Mouse (Mus musculus): Measurements from ENCODE around the gene Ep400. TPM values are rescaled to one million over a fixed set of nuclear protein-coding genes. Genes with fewer than 3 reads are reported as not detected.

The Ep400 gene
- 45.6 and 51.7 TPM in 2 replicates for polyA plus RNA-seq (2014; fragmentation: Nextera tagmentation; extraction: Ambion mirVana)

DNA sequence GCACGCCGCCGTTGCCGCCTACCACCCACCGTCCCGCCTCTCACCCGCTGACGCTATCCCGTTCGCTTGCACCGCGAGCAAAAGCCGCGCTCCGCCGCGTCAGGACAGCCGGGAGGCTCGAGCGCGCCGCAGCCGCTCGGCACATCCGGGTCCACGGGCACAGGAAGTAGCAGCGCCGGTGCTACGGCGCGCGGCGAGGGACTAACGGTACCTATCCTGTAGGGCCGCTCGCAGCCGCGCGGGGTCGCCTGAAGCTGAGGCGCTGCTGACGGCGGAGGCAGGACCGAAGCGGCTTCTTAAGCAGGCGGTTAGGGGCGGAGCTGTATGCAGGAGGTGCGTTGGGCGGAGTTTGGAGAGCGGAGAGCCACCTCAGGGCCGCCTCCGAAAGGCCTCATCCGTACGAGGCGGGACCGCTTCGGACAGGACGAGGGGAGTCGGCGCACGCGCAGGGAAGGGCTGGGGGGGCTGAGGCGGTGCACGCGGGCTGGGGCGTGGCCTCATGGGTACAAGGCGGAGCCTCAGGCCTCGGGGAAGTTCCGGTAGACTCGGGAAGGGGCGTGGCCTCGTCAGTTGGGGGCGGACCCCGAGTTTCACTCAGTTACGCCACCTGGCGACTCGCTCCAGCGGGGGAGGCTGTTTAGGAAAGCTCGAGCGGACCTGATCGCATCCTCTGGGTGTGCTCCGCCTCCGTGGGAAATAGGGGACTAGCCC, at the start of gene Ep400:
TSS of gene Ep400 (minus strand) at position 270 of the 711 bp plus-strand sequence.
- Histone ChIP-seq H3K4me2 (ENCODE audit: low read depth, severe bottlenecking) (peak within 1 kb of the TSS; percentile 62), H3K36me3 (ENCODE audit: control insufficient read depth, insufficient read depth, low read length) (peaks cover 11% of the 10 kb centered on the region), H3K9ac (ENCODE audit: low read length) (peak within 1 kb of the TSS; percentile 91), H3K9me3 (ENCODE audit: control insufficient read depth, low read length) (no peaks in the 10 kb centered on the region), H3K4me3 (ENCODE audit: low read depth, low read length) (peak within 1 kb of the TSS; percentile 84), H3K4me1 (ENCODE audit: control insufficient read depth, insufficient read depth, low read length) (peaks cover 4% of the 10 kb centered on the region; the same call in 1 of the 2 replicates), H3K27me3 (ENCODE audit: control insufficient read depth, insufficient read depth, low read length) (no peaks in the 10 kb centered on the region), H3K27ac (replicated peaks; ENCODE audit: low read depth, low read length) (peak within 1 kb of the TSS; percentile 94)
- DNase-seq (ENCODE audit: low spot score), result peak; percentile 100
- WGBS, result under 1% methylated on average over 79 of the region's 83 CpGs
- ATAC-seq (ENCODE audit: insufficient number of reproducible peaks, low FRiP score, low TSS enrichment, low read depth), result peak; percentile 98

DNA sequence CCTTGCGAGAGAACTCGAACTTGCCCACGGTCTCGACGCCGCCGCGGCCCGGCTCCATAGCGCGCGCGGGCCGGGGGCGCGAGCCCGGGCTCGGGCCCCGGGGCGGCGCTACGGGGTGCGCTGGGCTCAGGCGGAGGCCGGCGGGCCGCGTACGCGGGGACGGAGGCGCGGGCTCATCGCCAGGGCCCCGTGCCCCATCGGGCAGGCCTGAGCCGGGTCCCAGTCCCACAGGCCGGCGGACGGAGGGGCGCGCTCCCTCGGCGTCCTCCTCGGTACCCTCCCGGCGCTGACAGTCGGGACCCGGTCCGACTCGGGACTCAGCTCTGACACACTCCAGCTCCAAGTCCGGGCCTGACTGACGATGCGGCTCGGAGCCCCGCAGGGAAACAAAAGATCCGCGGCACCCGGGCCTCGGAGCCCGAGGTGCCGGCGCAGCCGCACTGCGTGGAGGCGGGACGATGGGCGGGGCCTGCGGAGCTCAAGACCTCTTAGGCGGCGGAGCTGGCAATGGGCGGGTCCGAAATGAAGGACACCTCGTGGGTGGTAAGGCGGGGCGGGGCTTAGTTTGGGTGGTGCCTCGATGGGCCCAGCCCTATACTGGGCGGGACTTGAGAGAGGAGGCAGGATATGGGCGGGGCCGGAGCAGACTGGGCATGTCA, 39.3 kb upstream of the Ep400 start, which contains the start of gene Ulk1:
TSS of gene Ulk1 (minus strand) at position 431 of the 659 bp plus-strand sequence.
- Histone ChIP-seq H3K36me3 (ENCODE audit: control insufficient read depth, insufficient read depth, low read length) (peaks cover 2% of the 10 kb centered on the region; the same call in 1 of the 2 replicates), H3K4me2 (ENCODE audit: low read depth, severe bottlenecking) (peak within 1 kb of the TSS; percentile 99), H3K27me3 (ENCODE audit: control insufficient read depth, insufficient read depth, low read length) (no peaks in the 10 kb centered on the region), H3K27ac (replicated peaks; ENCODE audit: low read depth, low read length) (peak within 1 kb of the TSS; percentile 64), H3K9me3 (ENCODE audit: control insufficient read depth, low read length) (no peaks in the 10 kb centered on the region), H3K4me1 (ENCODE audit: control insufficient read depth, insufficient read depth, low read length) (peaks cover 14% of the 10 kb centered on the region), H3K9ac (ENCODE audit: low read length) (peak within 1 kb of the TSS; percentile 97), H3K4me3 (ENCODE audit: low read depth, low read length) (peak within 1 kb of the TSS; percentile 88)
- DNase-seq (ENCODE audit: low spot score), result peak; percentile 98
- WGBS, result under 1% methylated on average over 80 of the region's 80 CpGs
- peak; percentile 95 for ATAC-seq (ENCODE audit: insufficient number of reproducible peaks, low FRiP score, low TSS enrichment, low read depth)

DNA sequence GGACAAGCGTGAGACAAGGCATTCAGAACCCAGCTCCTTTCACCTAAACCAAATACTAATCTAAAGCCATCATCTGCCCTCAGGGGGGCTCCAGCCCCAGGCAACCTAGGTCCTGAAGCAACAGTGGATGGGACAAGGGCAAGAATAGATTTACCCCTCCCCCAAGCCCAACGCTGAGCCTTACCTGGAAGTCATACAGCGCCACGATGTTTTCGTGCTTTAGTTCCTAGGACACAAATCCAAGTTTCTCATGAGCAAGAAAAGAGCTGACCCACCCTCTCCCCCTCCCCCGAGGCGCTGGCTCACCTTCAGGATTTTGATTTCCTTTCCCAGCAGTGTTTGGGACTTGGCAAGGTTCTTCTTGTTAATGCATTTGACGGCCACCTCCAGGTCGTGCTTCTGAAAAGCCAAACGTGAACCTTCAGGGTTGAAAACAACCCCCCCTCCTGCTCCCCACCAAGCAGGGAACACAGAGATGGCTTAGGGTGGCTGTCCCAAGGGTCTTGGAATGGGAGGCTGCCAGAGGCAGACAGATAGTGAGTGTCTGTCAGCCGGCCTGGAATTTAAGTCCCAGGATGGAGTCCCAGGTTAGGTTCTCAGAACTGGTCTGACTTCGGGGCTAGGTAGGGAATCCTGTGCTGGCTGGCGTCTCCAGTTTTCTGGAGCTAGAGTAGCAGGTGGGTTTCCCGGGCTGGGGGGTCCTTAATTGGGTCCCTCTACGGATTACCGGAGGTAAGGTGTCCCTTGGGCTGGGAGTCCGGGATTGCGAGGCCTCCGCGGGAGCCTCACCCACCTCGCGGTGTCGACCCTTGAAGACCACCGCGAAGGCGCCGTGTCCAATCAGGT, 38.5 kb upstream of the Ep400 start:
- WGBS, result under 1% methylated on average over 27 of the region's 27 CpGs
- Histone ChIP-seq H3K36me3 (ENCODE audit: control insufficient read depth, insufficient read depth, low read length) (peaks cover 2% of the 10 kb centered on the region; the same call in 1 of the 2 replicates), H3K4me1 (ENCODE audit: control insufficient read depth, insufficient read depth, low read length) (peaks cover 17% of the 10 kb centered on the region), H3K4me2 (ENCODE audit: low read depth, severe bottlenecking) (peak overlapping the region; percentile 99), H3K9ac (ENCODE audit: low read length) (peak overlapping the region; percentile 97), H3K9me3 (ENCODE audit: control insufficient read depth, low read length) (no peaks in the 10 kb centered on the region), H3K27me3 (ENCODE audit: control insufficient read depth, insufficient read depth, low read length) (no peaks in the 10 kb centered on the region), H3K27ac (replicated peaks; ENCODE audit: low read depth, low read length) (peak overlapping the region; percentile 64; the same call in 1 of the 2 replicates), H3K4me3 (ENCODE audit: low read depth, low read length) (peak overlapping the region; percentile 88)
- 0 out of 2 replicates have a peak, but pooled peaks have one; percentile 0 for ATAC-seq (ENCODE audit: insufficient number of reproducible peaks, low FRiP score, low TSS enrichment, low read depth)
- peak; percentile 62 for DNase-seq (ENCODE audit: low spot score)

DNA sequence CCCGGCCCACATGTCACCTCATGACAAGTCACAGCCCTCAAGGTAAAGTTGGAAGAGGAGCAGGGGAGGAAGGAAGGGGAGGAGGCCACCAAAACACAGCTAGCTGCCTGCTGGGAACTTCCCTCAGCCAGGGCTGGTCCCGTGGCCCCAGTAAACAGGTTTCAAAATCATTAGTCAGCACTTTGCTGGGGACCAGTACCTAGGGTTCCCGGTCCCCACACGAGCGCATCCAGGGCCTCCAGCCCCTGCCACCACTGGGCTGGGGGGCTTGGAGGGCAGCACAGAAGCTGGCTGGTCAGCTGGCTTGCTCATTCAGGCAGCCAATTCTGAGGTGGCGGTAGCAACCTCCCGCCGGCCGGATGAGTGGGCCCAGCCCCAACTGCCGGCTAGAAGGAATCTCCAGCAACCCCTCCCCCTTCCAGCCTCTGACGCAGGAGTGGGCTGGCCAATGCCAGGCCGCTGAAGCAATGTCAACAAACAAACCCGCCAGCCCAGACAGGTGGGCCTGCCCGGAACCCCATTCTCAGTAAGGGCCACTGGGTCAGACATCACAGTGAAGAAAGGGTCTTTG, 37.6 kb upstream of the Ep400 start:
- no peak overlapping the region for H3K27ac ChIP-seq (replicated peaks; ENCODE audit: low read depth, low read length)
- H3K4me3 ChIP-seq (ENCODE audit: low read depth, low read length), result peak overlapping the region; percentile 88
- peaks cover 2% of the 10 kb centered on the region; the same call in 1 of the 2 replicates for H3K36me3 ChIP-seq (ENCODE audit: control insufficient read depth, insufficient read depth, low read length)
- DNase-seq (ENCODE audit: low spot score) (peak; percentile 86), ATAC-seq (ENCODE audit: insufficient number of reproducible peaks, low FRiP score, low TSS enrichment, low read depth) (peak; percentile 48)
- WGBS, result 3% methylated on average over 14 of the region's 14 CpGs
- H3K4me2 ChIP-seq (ENCODE audit: low read depth, severe bottlenecking), result peak overlapping the region; percentile 99
- no peaks in the 10 kb centered on the region for H3K9me3 ChIP-seq (ENCODE audit: control insufficient read depth, low read length)
- H3K9ac ChIP-seq (ENCODE audit: low read length), result peak overlapping the region; percentile 55
- H3K27me3 ChIP-seq (ENCODE audit: control insufficient read depth, insufficient read depth, low read length), result no peaks in the 10 kb centered on the region
- peaks cover 17% of the 10 kb centered on the region for H3K4me1 ChIP-seq (ENCODE audit: control insufficient read depth, insufficient read depth, low read length)

DNA sequence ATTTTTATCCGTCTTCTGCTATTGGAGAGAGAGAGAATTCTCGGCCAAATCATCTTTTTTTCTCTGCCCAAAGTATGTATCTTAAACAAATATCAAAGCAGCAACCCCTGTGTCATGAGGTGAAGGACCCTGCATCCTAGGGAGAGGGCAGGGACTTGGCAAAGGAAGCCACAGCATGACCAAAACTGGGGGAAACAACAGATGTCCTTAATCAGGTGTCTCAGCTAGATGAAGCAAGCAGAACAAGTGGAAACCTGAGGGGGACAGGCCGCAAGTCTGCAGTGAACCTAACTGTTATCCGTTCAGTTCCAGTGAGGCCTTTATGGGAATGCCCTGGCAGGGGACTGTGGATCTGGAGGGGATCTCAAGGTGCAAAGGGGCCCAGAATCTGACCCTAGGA, 36.9 kb upstream of the Ep400 start:
- H3K27ac ChIP-seq (replicated peaks; ENCODE audit: low read depth, low read length), result no peak overlapping the region
- no peak overlapping the region for H3K9ac ChIP-seq (ENCODE audit: low read length)
- no peak for ATAC-seq (ENCODE audit: insufficient number of reproducible peaks, low FRiP score, low TSS enrichment, low read depth)
- peaks cover 2% of the 10 kb centered on the region; the same call in 1 of the 2 replicates for H3K36me3 ChIP-seq (ENCODE audit: control insufficient read depth, insufficient read depth, low read length)
- no peak for DNase-seq (ENCODE audit: low spot score)
- H3K4me2 ChIP-seq (ENCODE audit: low read depth, severe bottlenecking), result peak overlapping the region; percentile 99
- whole genome bisulfite sequencing, result 81% methylated on average over 4 of the region's 4 CpGs
- H3K9me3 ChIP-seq (ENCODE audit: control insufficient read depth, low read length), result no peaks in the 10 kb centered on the region
- peak overlapping the region; percentile 88 for H3K4me3 ChIP-seq (ENCODE audit: low read depth, low read length)
- peaks cover 17% of the 10 kb centered on the region for H3K4me1 ChIP-seq (ENCODE audit: control insufficient read depth, insufficient read depth, low read length)
- no peaks in the 10 kb centered on the region for H3K27me3 ChIP-seq (ENCODE audit: control insufficient read depth, insufficient read depth, low read length)

DNA sequence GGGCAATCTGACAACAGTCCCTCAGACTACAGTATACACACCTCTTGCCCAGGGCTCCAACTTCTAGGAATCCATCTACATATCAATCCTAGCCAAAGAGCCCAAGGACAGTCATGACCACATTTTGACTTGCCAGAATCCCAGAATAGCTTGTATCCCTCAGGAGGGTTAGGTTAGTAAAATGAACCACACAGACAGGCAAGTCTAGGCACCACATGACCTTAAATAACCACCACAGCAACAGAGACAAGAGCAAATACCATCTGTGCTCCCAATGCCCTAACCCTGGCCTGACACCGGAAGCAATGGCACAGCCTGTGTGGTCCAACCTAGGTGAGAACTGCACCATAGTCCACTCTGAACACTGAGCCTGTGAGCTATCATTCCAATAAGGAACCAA, 36.2 kb upstream of the Ep400 start:
- Histone ChIP-seq H3K4me1 (ENCODE audit: control insufficient read depth, insufficient read depth, low read length) (peaks cover 17% of the 10 kb centered on the region), H3K27ac (replicated peaks; ENCODE audit: low read depth, low read length) (no peak overlapping the region), H3K9ac (ENCODE audit: low read length) (no peak overlapping the region), H3K27me3 (ENCODE audit: control insufficient read depth, insufficient read depth, low read length) (no peaks in the 10 kb centered on the region), H3K9me3 (ENCODE audit: control insufficient read depth, low read length) (no peaks in the 10 kb centered on the region), H3K4me2 (ENCODE audit: low read depth, severe bottlenecking) (no peak overlapping the region), H3K36me3 (ENCODE audit: control insufficient read depth, insufficient read depth, low read length) (peaks cover 2% of the 10 kb centered on the region; the same call in 1 of the 2 replicates), H3K4me3 (ENCODE audit: low read depth, low read length) (no peak overlapping the region)
- no peak for ATAC-seq (ENCODE audit: insufficient number of reproducible peaks, low FRiP score, low TSS enrichment, low read depth)
- no peak for DNase-seq (ENCODE audit: low spot score)
- WGBS, result 92% methylated on average over 1 of the region's 1 CpGs

DNA sequence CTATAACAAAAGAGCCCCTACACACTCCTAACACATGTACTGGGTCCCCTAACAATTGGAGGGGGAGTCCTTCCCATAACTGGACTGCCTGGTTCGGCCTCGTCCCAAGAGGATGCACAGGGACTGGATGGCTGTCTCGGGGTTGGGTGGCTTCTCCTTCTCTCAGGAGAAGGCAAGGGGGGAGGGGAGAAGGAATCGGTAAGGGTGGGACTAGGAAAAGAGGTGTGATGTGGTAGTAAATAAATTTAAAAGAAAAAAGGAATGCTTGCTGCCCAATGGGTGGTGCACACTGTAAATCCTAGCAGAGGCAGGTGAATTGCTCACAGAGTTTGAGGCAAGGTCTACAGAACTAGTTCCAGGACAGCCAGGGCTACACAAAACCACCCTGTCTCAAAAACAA, 35.6 kb upstream of the Ep400 start:
- peaks cover 4% of the 10 kb centered on the region; the same call in 1 of the 2 replicates for H3K36me3 ChIP-seq (ENCODE audit: control insufficient read depth, insufficient read depth, low read length)
- WGBS, result 87% methylated on average over 4 of the region's 4 CpGs

More for the DNA sequence above, 35.6 kb upstream of the Ep400 start:
- DNase-seq (ENCODE audit: low spot score) (no peak), ATAC-seq (ENCODE audit: insufficient number of reproducible peaks, low FRiP score, low TSS enrichment, low read depth) (no peak)
- Histone ChIP-seq H3K4me2 (ENCODE audit: low read depth, severe bottlenecking) (no peak overlapping the region), H3K4me3 (ENCODE audit: low read depth, low read length) (no peak overlapping the region), H3K9me3 (ENCODE audit: control insufficient read depth, low read length) (no peaks in the 10 kb centered on the region), H3K27ac (replicated peaks; ENCODE audit: low read depth, low read length) (no peak overlapping the region), H3K27me3 (ENCODE audit: control insufficient read depth, insufficient read depth, low read length) (no peaks in the 10 kb centered on the region), H3K4me1 (ENCODE audit: control insufficient read depth, insufficient read depth, low read length) (peaks cover 17% of the 10 kb centered on the region), H3K9ac (ENCODE audit: low read length) (no peak overlapping the region)
